Mouse (Mus musculus) megakaryocyte progenitor cell, adult 5-6 weeks (primary cell): Measurements from ENCODE around the gene Ago4. TPM values are rescaled to one million over a fixed set of nuclear protein-coding genes. Genes with fewer than 3 reads are reported as not detected.
A peak's percentile ranks its signal among the peaks of the same experiment; 100 is the strongest.

ENCODE experiments used
- ATAC-seq: replicated peaks from 2 replicates; pipeline ENCODE4 v1.8.0; 2016; ENCODE audit warnings: mild to moderate bottlenecking, moderate TSS enrichment, inconsistent platforms; ENCODE audit not compliant: poor library complexity
- total RNA-seq, 2 experiments: library from RNA; stranded (forward) in 1 of 2; stranded (reverse) in 1 of 2; fragments of 157-497, 149-512 nt in 1 of 2; fragments of 200-1000 nt in 1 of 2; gene quantifications; 2 replicates each; pipeline versions ENCODE4 v1.2.3 to v1.2.4; 2015 to 2017

The Ago4 gene
- total RNA-seq, 2 experiments from 2014 or later: 2.1 to 3.2 TPM

GRCm38 (mm10) chr4:126526828-126527227 lies 6.4 kb downstream of the Ago4 start:
- ATAC-seq: peak; percentile 54; the same call in 1 of the 2 replicates

- no peak for ATAC-seq
Observed at GRCm38 (mm10) chr4:126526164-126526563, 7.1 kb downstream of the Ago4 start.

GRCm38 (mm10) chr4:126512308-126513066 lies 20.8 kb downstream of the Ago4 start:
- ATAC-seq: no peak

- ATAC-seq: no peak
Observed at GRCm38 (mm10) chr4:126511013-126511412, 22.3 kb downstream of the Ago4 start.

GRCm38 (mm10) chr4:126509072-126509471 lies 24.2 kb downstream of the Ago4 start:
- ATAC-seq: no peak

GRCm38 (mm10) chr4:126508110-126508899 lies 25.0 kb downstream of the Ago4 start:
- peak; percentile 86 for ATAC-seq

GRCm38 (mm10) chr4:126502977-126503309 lies 30.3 kb downstream of the Ago4 start:
- ATAC-seq: 0 out of 2 replicates have a peak, but pooled peaks have one; percentile 15

- ATAC-seq: peak; percentile 23; the same call in 1 of the 2 replicates
Observed at GRCm38 (mm10) chr4:126502141-126502976, 30.9 kb downstream of the Ago4 start.

GRCm38 (mm10) chr4:126498601-126499000 lies 34.7 kb downstream of the Ago4 start:
- peak; percentile 46 for ATAC-seq

- ATAC-seq: no peak
Observed at GRCm38 (mm10) chr4:126496963-126497362, 36.3 kb downstream of the Ago4 start.

GRCm38 (mm10) chr4:126495942-126496790 lies 37.1 kb downstream of the Ago4 start:
- no peak for ATAC-seq

- ATAC-seq: no peak
Observed at GRCm38 (mm10) chr4:126495453-126495852, 37.8 kb downstream of the Ago4 start.

- ATAC-seq: no peak
Observed at GRCm38 (mm10) chr4:126493416-126493815, 39.9 kb downstream of the Ago4 start.

GRCm38 (mm10) chr4:126491977-126492376 lies 41.3 kb downstream of the Ago4 start:
- ATAC-seq: no peak

GRCm38 (mm10) chr4:126490726-126491125 lies 42.5 kb downstream of the Ago4 start:
- ATAC-seq: no peak

GRCm38 (mm10) chr4:126489811-126490210 lies 43.5 kb downstream of the Ago4 start:
- ATAC-seq: peak; percentile 86

GRCm38 (mm10) chr4:126486217-126486616 lies 47.1 kb downstream of the Ago4 start:
- ATAC-seq: no peak

- peak; percentile 23 for ATAC-seq
Observed at GRCm38 (mm10) chr4:126485065-126485464, 48.2 kb downstream of the Ago4 start.

GRCm38 (mm10) chr4:126483874-126484273 lies 49.4 kb downstream of the Ago4 start:
- ATAC-seq: no peak

GRCm38 (mm10) chr4:126482951-126483350 lies 50.3 kb downstream of the Ago4 start:
- ATAC-seq: no peak
